Mouse (Mus musculus) gastrocnemius, postnatal 25 days (tissue): Measurements from ENCODE around the gene Drd5. TPM values are rescaled to one million over a fixed set of nuclear protein-coding genes. Genes with fewer than 3 reads are reported as not detected.

Source experiments
- DNase-seq: peaks from one replicate; pipeline ENCODE4 v3.0.0; 2022
- long read RNA-seq, 2 experiments: library from polyadenylated mRNA; stranded (forward); transcript quantifications; one replicate each; pipeline ENCODE4 v2.0.0; 2021
- total RNA-seq, 2 experiments: library from RNA; stranded (reverse); gene quantifications; 1 replicate in 1 of 2; 2 replicates in 1 of 2; pipeline ENCODE4 v1.2.3; 2021

Gene Drd5
- not detected for total RNA-seq
- long read RNA-seq, experiment 1: 0 reads
- long read RNA-seq, experiment 2: 0 reads

DNA sequence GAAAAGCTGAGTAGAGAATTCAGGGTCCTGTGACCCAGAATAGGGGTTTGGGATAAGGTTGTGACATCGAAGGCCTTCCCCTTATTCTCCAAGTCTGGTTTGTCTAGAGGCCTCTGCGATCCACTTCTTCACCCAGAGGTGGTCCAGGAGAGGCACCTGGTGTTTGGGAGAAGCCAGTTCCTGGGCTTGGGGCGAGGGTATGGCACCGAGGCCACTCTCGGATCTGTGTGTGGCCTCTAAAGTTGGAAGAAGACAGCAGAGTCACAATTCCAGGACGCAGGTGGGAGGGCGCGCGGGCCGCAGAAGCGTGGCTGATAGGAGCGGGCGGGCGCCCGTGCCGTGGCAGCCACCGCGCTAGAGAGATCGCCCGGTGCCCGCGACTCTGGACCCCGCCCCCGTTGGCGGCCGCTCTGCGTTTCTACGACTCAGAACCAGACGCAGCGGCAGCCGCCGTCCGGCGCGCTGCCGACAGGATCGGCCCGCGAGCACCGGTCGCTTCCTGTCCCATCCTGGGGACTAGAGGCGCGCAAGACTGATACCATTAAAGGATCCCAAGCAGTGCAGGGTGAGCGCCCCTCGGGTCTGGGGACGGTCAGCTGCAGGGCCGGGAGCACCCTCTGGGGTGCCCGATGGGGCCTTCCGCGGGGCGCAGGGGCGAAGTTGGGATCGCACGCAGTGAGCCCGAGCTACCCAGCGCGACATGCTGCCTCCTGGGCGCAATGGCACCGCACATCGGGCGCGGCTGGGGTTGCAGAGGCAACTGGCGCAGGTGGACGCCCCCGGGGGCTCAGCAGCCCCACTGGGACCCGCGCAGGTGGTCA, at the start of gene Drd5:
Gene Drd5, plus strand, starts transcription at position 402 of the 821 bp plus-strand sequence.
- no peak for DNase-seq

DNA sequence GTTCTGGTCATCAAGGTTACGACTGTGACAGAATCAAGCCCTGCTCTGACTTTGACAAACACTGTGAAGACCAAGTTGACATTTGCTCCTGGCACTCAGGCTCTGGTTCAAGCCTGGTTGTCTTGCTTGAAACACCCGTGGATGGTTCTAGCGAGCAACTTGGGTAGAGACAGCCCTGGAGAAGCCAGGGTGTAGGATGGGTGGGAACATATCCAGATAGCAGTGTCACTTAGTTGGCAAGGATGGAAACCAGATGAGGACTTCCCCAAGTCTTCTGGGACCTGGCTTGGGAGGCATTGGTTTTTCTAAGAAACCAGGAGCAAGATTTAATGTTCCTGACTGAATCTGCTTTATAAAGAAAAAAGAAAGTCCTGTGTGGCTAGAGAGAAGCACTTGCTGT, 48.2 kb upstream of the Drd5 start:
- no peak for DNase-seq

DNA sequence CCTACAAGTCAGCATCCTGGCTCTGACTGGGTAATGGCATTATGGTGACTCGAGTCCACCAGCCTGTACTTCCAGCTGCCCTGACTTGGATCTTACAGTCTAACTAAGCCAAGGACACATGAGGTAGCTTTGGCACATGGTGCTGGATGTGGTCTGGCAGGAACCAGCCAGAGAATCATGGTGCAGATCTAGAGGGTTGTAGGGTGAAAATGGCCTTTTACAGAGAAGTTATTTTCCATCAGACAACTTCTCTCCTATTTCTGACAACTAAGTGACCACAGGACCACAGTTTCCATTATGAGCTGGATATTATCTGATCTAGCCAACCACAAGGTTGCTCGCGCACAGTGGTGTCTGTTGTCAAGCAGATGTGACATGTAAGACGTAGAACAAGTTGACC, 45.3 kb upstream of the Drd5 start:
- no peak for DNase-seq

DNA sequence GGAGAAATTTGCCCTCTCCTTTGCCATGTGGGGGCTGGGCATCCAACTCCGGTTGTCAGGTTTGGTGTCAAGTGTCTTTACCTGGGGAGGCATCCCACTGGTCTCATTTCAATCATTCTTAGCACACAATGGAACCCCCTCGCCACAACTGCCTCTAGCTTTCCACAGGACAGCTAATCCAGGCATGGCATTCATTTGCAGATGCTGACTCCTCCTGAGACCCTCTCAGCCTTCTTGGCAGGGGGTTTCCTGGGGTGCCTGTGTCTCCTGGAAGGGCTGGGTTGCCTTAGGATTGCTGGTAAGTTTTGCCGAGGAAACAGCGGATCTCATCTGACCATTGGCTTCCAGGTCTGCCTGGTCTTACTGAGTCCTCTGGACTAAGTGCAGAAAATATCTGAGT, 43.4 kb upstream of the Drd5 start, which contains the start of gene Otop1:
Gene Otop1, plus strand, starts transcription at position 202 of the 400 bp plus-strand sequence.
- DNase-seq: no peak

DNA sequence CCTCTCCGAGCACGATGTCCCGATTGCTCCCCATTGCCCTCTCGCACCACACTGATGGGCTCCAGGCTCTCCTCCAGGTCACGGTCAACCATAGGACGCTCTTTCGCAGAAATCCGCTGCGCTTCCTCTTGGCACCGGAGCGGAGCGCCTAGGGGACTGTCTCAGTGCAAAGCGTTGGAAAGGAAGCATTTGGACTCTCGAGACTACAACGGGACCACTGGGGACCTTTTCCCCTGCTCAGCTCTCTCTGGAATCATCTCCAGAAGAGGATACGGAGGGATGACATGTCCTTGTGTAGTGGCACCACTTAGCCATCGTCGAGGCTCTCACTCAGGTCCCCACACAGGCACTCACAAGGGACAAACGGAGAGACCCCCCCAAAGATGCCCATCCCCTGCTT, 42.7 kb upstream of the Drd5 start:
- no peak for DNase-seq

DNA sequence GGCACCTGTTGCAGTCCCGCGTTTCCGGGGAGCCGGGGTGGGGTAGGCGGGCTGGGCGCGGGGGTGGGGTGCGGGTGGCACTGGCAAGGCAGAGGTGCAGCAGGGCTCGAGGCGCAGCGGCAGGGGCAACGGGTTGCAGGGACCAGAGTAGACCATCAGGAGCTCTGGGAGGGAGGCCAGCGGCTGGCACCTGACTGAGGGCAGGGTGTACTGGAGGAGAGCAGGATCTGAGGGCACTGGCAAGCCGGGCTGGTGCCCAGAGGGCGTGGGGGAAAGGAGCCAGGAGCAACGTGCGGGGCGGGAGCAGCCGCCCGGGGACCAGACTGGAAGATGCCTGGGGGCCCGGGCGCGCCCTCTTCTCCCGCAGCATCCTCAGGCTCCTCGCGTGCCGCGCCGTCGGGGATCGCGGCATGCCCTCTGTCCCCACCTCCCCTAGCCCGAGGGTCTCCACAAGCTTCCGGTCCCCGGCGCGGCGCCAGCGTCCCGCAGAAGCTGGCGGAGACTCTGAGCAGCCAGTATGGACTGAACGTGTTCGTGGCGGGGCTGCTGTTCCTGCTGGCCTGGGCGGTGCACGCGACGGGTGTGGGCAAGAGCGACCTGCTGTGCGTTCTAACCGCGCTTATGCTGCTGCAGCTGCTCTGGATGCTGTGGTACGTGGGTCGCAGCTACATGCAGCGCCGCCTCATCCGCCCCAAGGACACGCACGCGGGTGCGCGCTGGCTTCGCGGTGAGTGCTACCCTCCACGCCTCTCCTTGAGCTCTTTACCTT, 41.9 kb upstream of the Drd5 start:
- DNase-seq: no peak

DNA sequence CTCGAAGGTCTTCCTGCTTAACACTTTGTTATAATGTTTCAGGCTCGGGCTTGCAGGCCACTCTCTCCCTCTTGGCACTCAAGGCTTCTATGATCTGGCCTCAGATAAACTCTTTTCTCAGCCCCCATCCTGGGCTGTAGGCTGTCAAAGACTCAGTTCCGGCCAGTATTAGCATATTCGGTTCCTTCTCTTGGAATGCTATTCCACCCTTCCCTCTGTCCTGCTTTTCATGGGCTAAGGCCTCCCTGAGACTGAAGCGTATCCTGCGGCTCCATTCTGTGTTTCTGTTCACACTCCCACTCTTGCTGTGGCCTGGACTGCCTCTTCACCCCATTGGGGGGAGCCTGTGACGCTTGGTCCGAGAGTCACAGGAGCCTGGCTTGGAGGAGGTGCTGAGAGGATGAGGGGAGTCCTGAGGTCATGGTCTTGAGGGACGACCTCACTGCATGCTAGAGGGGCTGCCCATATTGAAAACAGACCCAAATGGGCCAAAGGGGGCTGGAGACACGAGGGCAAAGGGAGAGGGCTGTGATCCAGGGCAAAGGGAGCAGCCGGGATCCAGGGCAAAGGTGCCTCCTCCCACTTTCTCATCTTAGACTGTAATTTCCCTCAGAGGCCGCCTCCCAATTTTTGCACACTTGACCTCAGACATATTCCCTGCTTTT, 41.1 kb upstream of the Drd5 start:
- no peak for DNase-seq

DNA sequence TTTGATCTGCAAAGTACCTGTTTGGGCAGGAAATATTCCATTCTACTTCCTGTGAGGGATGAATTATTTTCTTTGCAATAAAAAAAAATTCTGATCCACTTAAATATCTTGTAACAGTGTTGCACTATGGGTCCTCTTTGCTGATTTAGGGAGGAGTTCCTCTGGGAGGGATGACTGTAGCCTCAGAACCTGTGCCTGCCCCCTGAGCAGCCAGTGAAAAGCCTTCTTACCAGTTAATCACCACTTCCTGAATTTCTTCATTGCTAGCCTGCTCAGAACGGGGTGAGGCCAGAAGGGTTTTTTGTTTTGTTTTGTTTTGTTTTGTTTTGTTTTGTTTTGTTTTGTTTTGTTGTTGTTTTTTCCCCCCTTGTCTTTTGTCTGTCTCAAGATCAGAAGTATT, 39.1 kb upstream of the Drd5 start:
- DNase-seq: no peak

DNA sequence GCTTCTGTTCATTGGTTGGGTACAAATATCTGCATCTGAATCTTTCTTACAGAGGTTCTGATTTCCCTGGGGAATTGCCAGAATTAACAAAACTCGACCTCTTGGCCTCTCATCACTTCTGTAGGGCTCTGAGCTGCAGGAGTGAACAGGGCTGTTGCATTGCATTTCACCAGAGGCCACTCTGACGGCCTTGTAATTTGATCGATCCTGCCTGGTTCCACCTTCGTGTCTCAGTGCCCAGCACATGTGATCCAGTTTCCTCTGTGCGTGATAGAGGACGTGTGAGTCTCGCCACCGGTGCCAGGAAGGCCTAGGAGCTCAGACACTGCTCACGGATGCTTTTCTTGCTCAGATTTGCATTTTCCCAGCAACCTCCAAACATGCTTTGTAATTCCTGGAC, 33.4 kb upstream of the Drd5 start:
- no peak for DNase-seq

DNA sequence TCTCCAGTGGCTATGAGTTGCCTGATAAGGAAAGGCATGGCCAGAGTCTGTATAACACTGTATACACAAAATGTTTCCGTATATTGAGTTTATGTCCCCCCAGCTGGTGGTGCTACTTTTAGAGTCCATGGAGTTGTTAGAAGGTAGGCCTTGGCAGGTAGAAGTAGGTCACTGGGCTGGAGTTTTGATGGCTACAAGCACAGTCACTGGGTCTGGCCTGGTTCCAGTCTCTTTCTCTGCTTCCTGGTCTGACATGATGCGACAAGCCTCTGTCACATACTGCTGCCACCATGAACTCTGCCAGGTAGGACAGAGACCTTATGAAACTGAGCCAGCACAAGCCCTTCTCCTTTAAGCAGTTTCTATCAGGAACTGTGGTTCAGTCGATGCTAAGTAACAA, 30.7 kb upstream of the Drd5 start:
- no peak for DNase-seq

DNA sequence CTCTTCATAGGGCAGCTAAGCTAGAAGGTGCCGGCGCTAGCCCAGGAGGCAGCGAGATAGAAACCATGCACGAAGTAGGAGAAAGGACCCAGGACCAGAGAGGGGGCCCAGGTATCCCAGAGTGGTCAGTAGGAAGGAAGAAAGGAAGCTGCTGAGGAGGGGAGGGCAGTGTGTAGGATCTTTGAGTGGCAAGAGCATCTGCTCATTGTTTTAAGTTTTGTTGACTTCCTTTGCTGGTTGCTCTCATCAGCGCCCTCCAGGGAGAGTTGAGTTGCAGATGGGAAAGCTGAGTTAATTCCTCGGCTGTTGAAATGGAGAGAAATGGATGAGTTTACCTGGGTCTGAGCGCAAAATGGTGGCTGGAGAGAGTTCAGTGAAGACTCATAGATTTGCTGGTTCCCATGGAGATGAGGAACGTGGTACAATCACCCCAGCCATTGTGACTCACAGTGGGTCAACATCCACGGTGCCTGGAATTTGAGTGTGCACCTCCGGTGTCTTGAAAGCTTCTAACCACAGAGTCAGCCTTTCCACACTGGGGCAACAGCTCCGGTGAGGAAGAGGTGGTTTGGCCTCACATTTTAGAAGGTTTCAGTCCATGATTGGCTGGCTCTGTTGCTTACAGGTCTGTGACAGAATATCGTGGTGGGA, 17.3 kb upstream of the Drd5 start:
- DNase-seq: no peak

DNA sequence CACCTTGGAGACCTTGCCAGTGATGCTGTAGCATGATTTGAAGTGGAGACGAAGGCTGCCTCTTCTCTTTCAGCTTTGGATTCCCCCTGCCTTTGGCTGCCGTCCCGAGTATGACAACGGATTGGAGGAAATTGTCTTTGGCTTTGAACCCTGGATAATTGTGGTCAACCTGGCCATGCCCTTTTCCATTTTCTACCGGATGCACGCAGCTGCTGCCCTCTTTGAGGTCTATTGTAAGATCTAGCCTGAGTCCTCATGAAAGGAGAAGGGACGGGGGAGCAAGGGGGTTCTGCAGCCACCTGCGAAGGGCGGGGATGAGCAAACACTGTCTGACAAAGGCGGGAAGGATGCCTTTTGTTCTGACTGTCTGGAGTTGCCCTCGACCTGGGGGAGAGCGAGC, 16.5 kb upstream of the Drd5 start:
- no peak for DNase-seq

DNA sequence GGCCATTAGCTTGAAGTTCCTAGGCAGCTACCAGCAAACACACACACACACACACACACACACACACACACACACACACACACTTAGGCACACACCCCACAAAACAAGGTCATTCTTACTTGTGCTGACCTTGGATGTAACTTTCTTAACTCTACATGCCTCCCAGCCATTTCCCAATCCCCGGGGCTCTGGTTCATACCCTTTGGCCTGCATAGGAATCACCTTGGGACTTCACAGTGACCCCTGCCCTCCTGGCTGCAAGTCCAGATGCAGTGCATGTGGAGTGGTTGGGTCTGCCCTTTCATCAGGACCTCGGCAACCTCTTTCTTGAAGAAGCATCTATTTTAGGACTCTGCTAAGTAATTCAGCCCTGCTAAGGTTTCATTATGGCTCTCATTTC, 13.9 kb upstream of the Drd5 start:
- no peak for DNase-seq

DNA sequence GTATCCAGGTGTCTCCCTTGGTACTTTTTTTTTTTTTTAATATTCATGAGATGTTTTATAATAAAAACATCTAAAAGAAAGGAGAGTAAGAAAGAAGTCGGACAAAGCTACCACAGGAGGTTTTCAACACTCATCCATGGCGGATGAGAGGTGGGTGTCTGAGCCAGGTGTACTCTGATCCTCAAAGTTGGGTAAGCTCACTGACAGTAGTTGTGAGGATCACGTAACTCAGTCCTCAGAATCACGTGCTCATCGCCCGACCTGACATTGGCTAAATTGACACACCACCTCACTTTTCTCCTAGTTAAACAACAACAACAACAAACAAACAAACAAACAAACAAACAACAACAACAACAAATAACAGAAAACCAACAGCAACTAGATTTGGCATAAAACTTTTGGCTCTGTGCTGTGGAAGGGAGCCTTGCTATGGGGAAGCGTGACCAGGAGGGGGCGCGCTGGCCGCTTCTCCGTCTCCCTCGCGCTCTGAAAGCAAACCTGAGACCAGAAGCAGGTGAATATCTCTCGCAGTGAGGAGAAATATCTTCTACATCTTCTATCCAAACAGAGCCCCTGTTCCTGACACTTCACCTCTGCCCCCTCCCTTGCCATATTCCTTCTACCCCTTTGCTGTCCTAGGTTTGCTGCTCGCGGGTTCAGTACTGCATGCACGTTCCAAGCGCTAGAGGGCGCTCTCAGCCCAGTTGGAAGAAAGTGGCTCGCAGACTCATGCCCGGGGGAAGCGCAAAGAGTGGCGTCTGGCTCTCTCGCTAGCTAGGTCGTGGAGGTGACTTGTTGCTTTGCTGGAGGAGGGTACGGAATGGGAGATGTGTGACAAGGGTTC, 11.7 kb upstream of the Drd5 start:
- peak; percentile 68 for DNase-seq

DNA sequence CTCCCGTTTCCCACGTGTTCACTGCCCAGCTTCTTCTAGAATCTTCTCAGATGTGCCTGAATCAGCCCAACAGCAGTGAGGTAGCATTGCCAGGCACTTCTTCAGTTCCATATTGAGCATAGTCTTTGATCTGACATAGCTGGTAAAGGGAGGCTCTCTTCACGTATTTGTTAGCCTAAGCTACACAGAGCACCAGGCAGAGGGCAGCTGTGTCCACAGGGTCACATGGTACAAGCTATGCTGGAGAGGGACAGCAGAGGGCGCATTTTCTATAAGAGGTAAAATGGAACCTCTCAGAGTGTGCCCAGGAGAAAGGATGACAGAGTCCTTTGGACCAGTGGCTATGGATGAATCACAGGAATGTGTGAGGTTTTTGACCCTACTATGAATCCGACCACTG, 10.3 kb upstream of the Drd5 start:
- no peak for DNase-seq

DNA sequence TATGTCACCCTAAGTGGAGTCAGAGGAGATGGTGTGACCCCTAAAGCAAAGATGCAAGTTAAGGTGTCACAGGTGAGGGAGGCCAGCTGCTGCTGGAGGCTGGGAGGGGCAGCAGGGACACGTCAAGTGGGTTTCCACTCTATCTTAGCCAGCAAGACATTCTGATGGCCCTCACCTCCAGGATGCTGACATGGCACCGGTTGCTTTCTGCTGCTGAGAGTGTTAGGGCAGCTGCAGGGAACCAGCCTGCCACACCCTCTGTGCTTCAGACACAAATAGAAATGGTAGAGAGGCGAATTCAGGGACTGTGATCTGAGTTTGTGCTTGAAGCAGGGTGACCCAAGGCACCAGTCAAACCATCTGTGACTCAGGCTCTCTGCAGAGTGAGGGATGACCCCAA, 9.4 kb upstream of the Drd5 start:
- no peak for DNase-seq

DNA sequence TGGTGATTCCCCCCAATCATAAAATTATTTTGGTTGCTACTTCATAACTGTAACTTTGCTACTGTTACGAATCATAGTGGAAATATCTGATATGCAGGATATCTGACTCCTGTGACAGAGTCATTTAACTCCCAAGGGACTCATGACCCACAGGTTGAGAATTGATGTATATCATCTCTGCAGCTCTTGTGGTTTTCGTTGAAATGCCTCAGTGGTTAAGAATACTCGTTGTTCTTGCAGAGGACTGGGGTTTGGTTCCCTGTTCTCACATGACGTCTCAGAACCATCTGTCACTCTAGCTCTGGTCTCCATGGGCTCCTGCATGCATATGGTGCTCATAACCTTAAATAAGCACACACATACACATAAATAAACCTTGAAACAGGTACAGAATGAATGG, 14.2 kb downstream of the Drd5 start:
- no peak for DNase-seq

DNA sequence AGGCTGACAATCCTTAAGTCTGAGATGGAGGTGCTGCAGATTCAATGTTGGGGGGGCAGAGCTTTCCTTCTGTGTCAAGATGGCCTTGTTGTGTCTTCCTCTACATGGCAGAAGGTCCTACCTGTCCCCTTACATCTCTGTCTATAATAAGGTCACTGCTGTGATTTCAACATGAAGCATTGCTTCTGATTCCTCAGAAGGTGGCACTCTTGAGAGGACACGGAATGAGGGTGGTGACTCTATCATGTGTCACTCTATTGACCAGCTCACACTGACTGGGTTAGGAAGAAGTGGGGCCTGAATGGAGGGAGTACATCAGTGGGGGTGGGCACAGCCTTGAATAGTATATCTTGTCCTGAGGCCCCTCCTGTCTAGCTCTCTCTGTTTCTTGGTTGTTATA, 15.4 kb downstream of the Drd5 start:
- no peak for DNase-seq

DNA sequence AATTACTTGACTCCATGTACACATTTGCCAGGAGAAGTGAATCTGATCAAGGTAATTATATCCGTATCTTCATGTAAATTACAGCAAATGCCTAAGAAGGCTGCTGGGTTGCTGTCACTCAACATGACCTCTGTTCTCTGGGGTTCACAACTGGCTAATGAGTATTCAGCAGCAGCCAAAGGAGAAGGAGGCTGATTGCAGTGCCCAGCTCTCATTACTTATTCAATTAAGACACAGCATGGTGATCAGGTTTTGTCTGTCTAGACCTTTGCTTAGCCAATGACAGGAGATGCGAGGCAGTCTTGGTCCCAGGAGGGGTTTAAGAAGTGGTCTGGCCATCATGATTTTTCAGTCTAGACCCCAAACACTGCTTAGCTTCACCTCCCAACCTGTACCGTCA, 23.9 kb downstream of the Drd5 start:
- no peak for DNase-seq

DNA sequence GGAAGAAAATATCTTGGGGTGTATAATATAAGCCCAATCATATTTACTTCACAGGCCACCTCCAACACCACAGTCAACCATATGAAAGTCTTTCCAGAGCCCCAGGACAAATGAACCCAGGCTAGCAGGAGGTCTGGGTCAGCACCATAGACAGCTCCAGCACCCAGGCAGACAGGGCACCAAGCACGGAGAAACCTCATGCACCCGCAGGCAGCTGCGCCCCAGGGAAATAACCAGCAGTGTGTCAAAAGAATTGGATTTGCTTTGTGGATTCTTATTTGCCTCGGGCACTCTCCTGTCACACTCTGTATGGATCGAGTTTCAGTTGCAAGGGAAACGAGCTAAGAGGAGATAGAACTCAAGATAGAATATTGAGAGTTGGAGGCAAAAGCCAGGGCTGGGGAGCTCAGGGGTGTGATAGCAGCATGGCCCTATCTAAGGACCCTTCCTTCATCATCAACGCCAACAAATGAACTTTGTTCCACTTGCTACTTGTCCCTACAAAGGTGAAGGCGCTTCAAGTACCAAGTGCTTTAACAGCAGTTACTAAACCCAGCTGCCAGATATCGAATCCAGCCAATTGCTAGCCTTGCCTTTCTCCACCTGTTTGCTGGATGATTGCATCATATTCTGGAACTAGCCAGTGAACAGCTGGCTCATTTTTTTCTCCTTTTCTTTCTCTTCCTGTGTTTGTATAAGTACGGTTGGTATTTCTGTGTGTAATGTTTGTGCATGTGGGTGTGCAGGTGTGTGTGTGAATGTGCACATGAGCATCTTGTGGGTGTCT, 27.7 kb downstream of the Drd5 start:
- no peak for DNase-seq
